ENCODE assay signal across 24 mouse cellular contexts in the genomic region with DNA sequence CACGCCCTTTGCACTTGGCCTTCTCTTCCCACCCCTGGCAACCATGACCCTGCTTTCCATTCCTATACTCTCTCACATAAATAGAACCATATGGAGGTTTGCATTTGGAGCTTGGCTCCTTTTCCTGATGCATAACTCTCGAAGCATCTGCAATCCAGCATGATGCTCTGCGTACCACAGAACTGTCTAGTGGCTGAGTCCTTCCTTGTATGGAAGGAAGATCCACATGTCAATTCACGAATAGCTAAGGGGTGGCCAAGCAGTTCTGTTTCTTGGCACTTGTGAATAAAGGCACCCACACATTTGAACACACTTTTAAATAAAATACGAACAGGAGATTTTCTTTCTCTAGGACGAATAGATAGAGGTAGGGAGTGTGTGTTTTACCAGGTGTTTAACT. TPM values are rescaled to one million over a fixed set of nuclear protein-coding genes. Genes with fewer than 3 reads are reported as not detected.
DNase-seq lines count a peak whose midpoint lies in the region; ATAC-seq and TF ChIP-seq lines count a peak whose summit lies in the region.
"Had no signal": no experiment of that assay in that cellular context is flagged by ENCODE, and none has a peak within 500 bp of the region (broad histone marks: within the 10 kb centered on the region; RNA-seq: fewer than 3 reads in every experiment).

No protein-coding gene starts in this region.

- TF ChIP-seq POLR2A in embryonic fibroblast, embryonic 13.5 days (IDR thresholded peaks at IDR 0.05; ENCODE audit: low read depth, low read length), result no peak

- H3K4me2 ChIP-seq in liver, embryonic 12.5 days, result no peak overlapping the region
- H3K4me2 ChIP-seq: heart, embryonic 13.5 days; hindbrain, embryonic 14.5 days; lung, embryonic 14.5 days; neural tube, embryonic 13.5 days; stomach, embryonic 15.5 days had no signal

- H3K27me3 ChIP-seq in liver, embryonic 12.5 days (replicated peaks), result no peaks in the 10 kb centered on the region
- H3K27me3 ChIP-seq: heart, embryonic 13.5 days; neural tube, embryonic 13.5 days; stomach, embryonic 15.5 days had no signal

- 81% methylated on average over 6 of the region's 6 CpGs for WGBS in liver, embryonic 12.5 days (ENCODE audit: insufficient replicate concordance)

- H3K36me3 ChIP-seq in liver, embryonic 12.5 days, result no peaks in the 10 kb centered on the region
- H3K36me3 ChIP-seq: forebrain, embryonic 10.5 days; heart, embryonic 13.5 days; neural tube, embryonic 13.5 days; stomach, embryonic 15.5 days had no signal

- no peak for ATAC-seq in liver, embryonic 12.5 days
- ATAC-seq: forebrain, embryonic 16.5 days; inflammation-experienced regulatory T-cells, adult 6 months; midbrain, embryonic 16.5 days had no signal

- 0 out of 2 replicates have a peak, but pooled peaks cover 5% of the 10 kb centered on the region for H3K9me3 ChIP-seq in liver, embryonic 12.5 days (replicated peaks)
- H3K9me3 ChIP-seq: forebrain, embryonic 10.5 days; heart, embryonic 13.5 days; neural tube, embryonic 13.5 days; stomach, embryonic 15.5 days had no signal

- H3K4me3 ChIP-seq in liver, embryonic 12.5 days, result no peak overlapping the region
- no peak overlapping the region for H3K4me3 ChIP-seq in embryonic fibroblast, embryonic 13.5 days (ENCODE audit: insufficient read depth, low read length)
- H3K4me3 ChIP-seq: forebrain, embryonic 10.5 days; heart, adult 2 months; heart, embryonic 13.5 days; myocyte; neural tube, embryonic 13.5 days; stomach, embryonic 15.5 days had no signal

- peak overlapping the region; percentile 82 for H3K27ac ChIP-seq in liver, embryonic 12.5 days
- H3K27ac ChIP-seq in embryonic fibroblast, embryonic 13.5 days (ENCODE audit: insufficient read depth, low read length), result peak overlapping the region; percentile 89
- H3K27ac ChIP-seq: forebrain, embryonic 10.5 days; heart, adult 2 months; heart, embryonic 13.5 days; hindbrain, embryonic 14.5 days; neural tube, embryonic 13.5 days; stomach, embryonic 15.5 days had no signal

- DNase-seq in embryo, embryonic 10 days (ENCODE audit: low spot score), result peak; percentile 12
- DNase-seq in embryo, embryonic 9.5 days (ENCODE audit: extremely low spot score), result no peak
- DNase-seq in liver, result no peak
- DNase-seq in ovary, adult 18-20 months (ENCODE audit: low spot score), result no peak
- no peak for DNase-seq in layer of hippocampus, adult 18-20 months (ENCODE audit: low spot score in 2 of 2)
- no peak for DNase-seq in lung, postnatal 36 days
- DNase-seq: adrenal gland, postnatal 25 days; cerebellum, adult 9-10 months; heart, adult 2 months; kidney, adult 18-20 months; lung, embryonic 14.5 days; thymus, adult 18-20 months; thymus, postnatal 4 days had no signal

- H3K4me1 ChIP-seq in liver, embryonic 12.5 days, result peaks cover 69% of the 10 kb centered on the region
- H3K4me1 ChIP-seq in embryonic fibroblast, embryonic 13.5 days (ENCODE audit: control insufficient read depth, insufficient read depth, low read length), result peaks cover 8% of the 10 kb centered on the region
- H3K4me1 ChIP-seq: neural tube, embryonic 13.5 days; stomach, embryonic 15.5 days had no signal

- H3K9ac ChIP-seq in liver, embryonic 12.5 days, result no peak overlapping the region
- H3K9ac ChIP-seq: heart, embryonic 13.5 days; hindbrain, embryonic 14.5 days; lung, embryonic 14.5 days; neural tube, embryonic 13.5 days; stomach, embryonic 15.5 days had no signal

- no peak for TF ChIP-seq CTCF in embryonic fibroblast, embryonic 13.5 days (IDR thresholded peaks at IDR 0.05; ENCODE audit: borderline replicate concordance, insufficient read depth, low read length)

RNA-seq across cellular contexts. Expression of a gene that starts 26.1 kb away (rescaled TPM):
- polyA plus RNA-seq in liver, embryonic 12.5 days (2016; fragmentation: Nextera tagmentation; extraction: Ambion mirVana), result 97.0 and 97.7 TPM in 2 replicates
- polyA plus RNA-seq in embryonic fibroblast, embryonic 13.5 days (2011; ENCODE audit: insufficient read length, low read depth, missing spikeins), result 51.1 and 55.1 TPM in 2 replicates
- 10 to 100 TPM; 14.2 to 15.9 TPM for total RNA-seq in layer of hippocampus, adult 18-20 months (2021)

RNA-seq across cellular contexts. Expression of a gene that starts 34.5 kb away (rescaled TPM):
- polyA plus RNA-seq in liver, embryonic 12.5 days (2016; fragmentation: Nextera tagmentation; extraction: Ambion mirVana), result 4.1 and 5.2 TPM in 2 replicates
- polyA plus RNA-seq in embryonic fibroblast, embryonic 13.5 days (2011; ENCODE audit: insufficient read length, low read depth, missing spikeins), result 45.7 and 58.6 TPM in 2 replicates
- 1 to 10 TPM; 4.0 to 4.7 TPM for total RNA-seq in layer of hippocampus, adult 18-20 months (2021)
